Mouse (Mus musculus) v-Abl transformed pro-B cells (cell line): ENCODE results near the gene Mep1a.
"Not testable (repeated sequence)": the region's sequence is repeated elsewhere in the genome, so short reads cannot be mapped to it uniquely, and the experiment has no call there.

ENCODE experiments used
- in situ Hi-C, 2 experiments: fragments of 400-800 bp; cut with MboI; formaldehyde crosslinking; loops; one replicate each; pipeline ENCODE4 v1.15.1; 2025; ENCODE audit not compliant: unreplicated experiment in 2 of 2

The Mep1a gene

DNA sequence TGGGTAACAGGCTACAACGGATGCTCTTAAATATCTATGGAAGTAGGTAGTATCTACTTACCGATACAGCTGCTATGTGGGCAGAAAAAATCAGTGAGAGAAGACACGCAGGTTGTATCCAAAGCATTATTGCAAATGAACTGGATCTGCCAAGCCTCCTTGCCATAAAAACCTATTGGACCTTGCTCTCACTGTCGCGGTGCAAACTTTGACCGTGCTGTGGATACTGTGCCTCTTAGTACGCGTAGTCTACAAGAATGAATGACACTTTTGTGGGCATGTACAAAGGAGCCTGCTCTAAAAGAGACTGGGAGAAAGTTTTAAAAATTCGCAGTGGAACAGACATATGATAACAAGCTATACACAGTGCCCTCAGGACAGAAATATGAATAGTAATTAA, at the start of gene Mep1a:
Gene Mep1a (minus strand): TSS at position 221 of the 400 bp plus-strand sequence.
- in situ Hi-C loops, result no loop called here

DNA sequence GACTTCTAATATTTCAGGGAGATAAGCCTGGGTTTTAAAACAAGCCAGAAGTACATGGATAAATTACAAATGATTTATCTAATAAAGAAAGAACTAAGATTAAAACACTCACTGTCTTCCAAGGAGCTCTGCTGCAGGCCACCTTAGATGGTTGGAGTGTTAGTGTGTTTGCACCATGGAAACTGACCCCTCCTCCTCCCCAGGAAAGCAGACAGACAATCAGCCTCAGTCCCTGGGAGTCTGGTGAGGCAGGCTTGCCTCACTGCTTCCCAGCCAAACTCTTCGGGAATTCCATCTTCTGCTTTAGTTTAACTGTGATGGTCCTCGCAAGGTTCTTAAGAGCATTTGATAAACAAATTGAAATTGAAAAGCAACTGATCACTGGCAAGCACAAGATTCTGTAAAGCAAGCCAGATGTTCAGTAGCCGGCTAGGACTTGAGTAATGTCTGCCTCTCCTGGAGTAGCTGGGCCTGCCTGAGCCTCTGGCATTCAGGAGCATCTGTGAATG, 48.6 kb upstream of the Mep1a start:
- in situ Hi-C loops, result no loop called here

DNA sequence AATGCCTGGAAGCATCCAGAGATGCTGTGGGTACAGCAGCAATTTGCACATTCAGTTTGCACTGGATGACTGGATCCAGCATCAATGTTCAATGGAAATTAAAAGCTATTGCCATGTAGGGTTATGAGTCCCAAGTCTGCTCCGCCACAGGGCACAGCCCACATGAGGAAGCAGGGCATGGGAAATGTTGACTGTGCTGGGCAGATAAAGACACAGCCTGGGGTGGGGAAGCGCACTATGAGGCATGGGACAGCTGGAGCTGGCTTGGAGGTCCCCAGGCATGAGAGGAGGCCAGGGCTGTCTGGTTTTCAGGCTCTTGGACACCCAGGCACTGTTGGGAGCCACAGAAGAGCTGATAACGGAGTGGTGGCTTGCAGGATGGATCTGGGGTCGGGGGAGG, 41.4 kb upstream of the Mep1a start:
- in situ Hi-C loops, result no loop called here

DNA sequence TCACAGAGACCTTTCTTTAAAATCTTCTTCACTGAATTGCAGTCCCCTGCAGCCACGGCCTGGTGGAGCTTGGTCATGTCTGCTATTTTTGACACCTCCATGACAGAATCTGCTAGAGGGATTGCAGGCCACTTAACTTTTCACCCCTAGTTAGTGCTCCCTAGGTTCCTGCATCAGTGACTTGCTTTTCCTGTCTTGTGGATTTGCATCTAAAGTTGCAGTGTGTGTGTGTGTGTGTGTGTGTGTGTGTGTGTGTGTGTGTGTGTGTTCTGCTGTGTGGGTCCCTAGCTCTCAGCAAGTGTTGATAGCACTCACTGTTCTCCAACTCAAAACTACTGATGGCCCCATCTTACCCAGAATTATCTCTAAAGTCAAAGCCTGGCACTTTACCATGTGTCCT, 40.9 kb upstream of the Mep1a start, which contains the start of gene Ankrd66:
Gene Ankrd66 (minus strand): TSS at position 101 of the 400 bp plus-strand sequence.
- in situ Hi-C loops, result no loop called here

DNA sequence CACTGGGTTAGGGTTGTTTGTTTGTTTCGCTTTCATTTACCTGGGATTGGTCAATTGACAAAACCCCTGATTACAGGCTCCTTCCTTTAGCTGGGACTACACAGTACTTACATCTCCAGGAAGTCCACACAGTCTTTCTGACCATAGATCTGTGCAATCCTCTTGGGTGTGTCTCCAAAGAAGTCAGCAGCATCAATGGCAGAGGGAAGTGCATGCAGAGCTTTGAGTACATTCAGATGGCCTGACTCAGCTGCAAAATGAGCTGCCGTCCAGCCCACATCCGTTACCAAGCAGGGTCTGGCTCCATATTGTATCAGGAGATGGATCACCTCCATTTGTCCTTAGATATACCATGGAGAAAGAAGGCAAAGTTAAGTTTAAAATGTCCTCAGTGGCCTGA, 36.2 kb upstream of the Mep1a start:
- in situ Hi-C loops, result no loop called here

DNA sequence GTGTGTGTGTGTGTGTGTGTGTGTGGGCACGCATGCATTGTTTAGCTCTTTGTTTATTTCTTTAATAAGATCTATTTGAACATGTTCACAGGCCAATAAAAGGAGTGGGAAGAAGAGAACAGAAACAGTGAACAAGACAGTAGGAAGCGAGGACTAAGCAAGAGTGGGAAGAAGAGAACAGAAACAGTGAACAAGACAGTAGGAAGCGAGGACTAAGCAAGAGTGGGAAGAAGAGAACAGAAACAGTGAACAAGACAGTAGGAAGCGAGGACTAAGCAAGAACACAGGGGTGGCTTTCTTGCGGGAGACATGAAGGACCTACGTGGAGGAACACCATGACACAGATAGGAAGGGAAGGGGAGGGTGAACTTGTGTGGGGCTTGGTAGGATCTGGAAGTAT, 34.2 kb upstream of the Mep1a start:
- in situ Hi-C loops, result not testable (repeated sequence)

DNA sequence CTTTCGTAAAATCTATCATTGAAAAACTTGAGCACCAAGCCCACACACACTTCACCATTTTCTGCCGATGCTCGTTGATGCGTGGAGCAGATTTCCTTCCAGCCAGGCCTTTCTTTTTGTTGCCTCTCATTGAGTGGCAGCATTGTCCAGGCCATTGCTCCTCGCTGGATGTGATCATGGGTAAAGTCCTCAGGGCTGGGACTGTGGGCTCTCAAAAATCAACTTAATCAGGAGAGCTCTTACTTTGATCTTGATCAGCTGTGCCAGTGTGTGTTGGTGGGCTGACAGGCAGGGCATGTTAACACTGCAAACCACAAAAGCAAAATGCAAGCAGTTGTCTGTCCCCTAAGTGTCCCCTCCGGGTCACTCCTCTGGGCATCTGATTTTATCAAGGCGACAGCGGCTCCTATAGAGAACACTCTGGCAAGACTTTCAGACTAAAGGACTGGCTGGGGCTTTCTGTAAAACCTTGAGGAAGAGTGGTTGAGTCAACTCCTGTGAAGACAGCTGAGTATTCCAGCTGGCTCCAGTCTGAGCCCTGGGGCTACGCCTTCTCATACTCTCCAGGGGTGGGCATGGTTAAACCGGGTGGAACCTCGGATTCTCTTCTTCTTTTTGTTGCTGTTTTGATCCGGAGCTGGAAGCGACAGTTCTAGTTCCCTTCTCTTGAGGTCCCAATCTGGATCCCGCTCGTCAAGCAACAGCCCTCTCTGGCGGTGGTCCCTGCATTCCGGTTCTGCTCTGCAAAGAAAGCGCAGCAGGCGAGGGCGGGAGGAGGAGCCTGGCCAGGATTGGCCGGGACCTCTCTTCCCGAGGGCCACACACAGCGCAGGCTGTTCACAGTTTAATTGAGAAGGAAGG, 32.0 kb upstream of the Mep1a start:
- in situ Hi-C loops, result no loop called here

DNA sequence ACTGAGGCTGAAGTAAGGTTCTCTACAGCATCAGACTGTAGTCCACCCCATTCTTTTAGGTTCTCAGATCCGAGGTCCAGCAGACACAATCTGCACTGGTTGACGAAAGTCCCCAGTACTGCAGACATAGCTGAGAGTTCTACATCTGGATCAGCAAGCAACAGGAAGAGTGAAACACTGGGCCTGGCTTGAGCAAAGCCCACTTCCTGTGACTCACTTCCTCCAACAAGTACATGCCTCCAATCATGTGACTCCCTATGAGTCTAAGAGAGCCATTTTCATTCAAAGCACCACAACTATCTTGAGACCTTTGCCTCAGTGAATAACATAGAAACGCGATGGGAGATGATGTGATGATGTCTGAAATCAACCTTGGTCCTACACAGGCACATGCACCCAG, 28.6 kb upstream of the Mep1a start:
- in situ Hi-C loops, result no loop called here

DNA sequence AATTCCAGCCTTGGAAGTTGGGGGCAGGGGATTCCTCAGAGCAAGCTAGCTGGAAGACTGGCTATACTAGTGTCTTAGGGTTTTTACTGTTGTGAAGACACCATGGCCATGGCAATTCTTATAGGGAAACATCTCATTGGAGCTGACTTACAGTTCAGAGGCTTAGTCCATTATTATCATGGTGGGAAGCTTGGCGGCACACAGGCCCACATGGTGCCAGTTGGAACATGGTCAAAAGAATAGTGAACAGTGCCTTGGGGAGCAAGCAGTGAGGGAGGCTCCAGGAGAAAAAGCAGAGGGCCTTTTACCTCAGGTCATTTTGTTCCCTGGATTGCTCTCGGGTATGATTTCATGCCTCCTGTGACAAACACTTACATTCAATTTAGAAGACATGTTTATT, 27.9 kb upstream of the Mep1a start:
- in situ Hi-C loops, result no loop called here

DNA sequence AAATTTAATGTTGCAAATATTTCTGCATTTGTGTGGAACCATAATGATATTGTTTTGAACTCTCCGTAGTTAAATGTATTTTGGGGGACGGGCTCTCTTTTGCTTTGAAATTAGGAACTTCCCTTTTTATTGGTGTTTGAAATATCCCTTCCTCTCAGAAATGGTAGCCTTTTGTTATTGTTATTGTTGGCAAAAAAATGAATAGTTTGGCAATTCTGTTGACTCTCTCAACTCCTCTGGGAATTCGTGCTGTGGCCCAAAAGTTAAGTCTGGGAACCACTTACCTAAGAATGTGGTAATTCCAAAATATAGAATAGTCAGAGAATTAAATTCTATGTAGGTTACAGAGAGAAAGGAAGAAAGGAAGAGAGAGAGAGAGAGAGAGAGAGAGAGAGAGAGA, 17.6 kb upstream of the Mep1a start:
- in situ Hi-C loops, result no loop called here

DNA sequence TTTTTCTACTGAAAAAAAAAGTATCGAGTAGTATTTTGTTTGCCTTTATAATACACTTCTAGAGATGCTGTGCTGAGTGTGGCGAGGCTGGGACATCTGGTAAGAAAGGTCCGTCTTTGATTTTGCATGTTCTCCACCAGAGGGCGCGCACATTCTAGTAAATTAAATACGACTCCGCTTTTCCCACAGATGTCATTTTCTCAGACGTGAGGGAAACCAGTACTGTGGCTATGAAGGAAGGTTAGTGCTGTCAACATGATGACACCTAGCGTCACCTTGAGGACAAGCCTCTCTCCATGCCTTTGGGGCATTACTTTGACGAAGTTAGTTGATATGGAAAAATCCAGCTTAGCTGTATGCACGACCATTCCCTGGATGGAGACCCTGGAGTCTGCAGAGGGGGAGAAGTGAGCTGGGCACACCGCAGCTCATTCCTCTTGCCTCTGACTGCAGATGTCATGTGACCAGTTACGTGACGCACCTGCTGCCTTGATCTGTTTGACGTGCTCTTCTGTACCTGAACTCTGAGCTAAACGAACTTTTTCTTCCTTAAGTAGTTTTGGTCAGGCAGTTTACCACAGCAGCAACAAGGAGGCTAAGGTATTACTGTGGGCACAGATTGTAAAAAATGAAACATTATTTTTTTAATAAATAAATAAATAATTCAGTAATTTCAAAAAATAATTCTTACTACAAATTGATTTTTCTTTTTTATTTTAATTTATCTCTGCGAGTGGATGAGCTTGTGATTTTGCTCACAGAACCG, 16.2 kb upstream of the Mep1a start:
- in situ Hi-C loops, result loop anchor here in 1 of 2 experiments (5.0 kb wide), 1 partner anchor 88 kb away; no protein-coding TSS in a partner anchor

DNA sequence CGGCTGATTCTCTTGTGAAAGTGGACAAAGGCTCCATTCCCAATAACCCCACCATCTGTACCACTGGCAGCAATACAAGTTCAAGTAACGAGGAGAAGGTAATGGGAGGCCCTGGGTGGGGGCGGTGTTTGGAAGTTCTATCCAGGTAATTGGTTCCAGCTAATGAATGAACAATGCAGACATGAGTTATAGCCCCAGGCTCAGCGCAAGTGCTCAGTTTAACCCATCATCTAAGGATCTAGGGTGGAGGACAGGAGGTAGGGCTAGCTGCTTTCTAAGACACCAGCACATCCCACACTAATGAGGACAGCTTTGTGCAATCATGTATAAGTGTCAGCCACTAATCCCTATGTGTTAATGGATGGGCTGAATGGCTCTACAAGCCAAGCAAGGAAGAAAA, 8.2 kb upstream of the Mep1a start:
- in situ Hi-C loops, result no loop called here

DNA sequence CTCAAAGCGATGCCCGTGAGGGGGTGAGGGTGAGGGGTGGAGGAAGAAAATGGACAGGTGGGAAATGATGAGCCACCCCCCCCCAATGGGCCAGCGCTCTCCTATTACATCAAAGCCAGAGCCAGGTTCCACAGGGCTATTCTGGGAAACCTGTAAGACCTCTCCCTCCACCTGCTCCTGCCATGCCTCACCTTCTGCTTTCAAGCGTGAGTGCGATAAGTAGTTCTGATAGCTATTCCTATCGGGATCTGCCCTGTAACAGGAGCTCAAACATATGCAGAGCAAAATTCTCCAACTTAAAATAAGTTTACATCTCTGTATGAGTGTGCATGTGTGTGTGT, 2.0 kb upstream of the Mep1a start:
- in situ Hi-C loops, result no loop called here

DNA sequence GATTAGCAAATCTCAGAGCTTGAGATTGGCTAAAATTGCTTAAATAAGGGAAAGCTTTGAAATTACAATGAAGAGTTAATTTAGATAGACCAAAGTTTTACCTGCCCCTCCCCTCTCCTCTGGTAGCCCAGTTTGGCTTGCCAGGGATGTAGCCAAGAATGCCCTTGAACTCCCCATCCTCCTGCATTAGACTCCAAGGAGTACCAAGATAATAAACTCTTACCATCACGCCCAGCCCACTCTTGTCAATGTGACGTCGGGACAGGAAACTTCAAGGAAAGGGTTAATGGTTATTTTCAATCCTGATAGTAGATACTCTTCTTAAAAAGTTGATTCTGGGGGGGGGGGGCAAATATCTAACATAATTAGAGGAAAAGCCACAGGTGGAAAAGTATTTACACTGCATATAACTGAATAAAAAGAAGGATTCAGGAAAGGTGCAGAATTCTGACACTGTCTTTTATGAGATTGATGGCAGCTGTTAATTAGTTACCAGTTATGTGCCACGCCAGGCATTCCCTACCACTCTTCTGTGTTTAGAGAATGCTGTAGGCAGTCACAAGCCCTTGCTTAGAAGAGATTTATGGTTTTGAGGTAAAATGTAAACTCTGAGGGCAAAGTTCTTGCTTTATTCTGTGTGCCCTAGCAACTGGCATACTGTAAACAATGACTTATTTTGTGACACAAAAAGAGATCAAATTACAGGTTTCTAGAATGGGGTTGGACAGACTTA, 1.4 kb upstream of the Mep1a start:
- in situ Hi-C loops, result no loop called here

DNA sequence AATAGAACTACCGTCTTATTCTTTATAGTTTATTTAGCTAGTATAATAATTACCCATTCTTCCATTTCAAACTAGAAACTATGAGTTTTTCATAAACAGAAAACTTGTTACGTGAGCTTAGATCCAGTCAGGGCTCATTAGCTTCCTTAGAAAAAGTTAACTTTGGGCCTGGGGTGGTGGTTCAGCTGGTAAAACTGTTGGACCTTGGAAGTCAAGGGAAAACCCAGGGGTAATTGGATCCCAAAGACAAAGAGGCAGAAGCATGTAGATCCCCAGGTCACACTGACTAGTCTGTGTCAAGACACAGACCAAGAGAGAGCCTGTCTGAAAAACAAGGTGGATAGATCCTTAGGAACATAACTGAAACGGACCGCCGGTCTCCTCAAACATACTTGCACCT, 981 bp downstream of the Mep1a start:
- in situ Hi-C loops, result no loop called here

DNA sequence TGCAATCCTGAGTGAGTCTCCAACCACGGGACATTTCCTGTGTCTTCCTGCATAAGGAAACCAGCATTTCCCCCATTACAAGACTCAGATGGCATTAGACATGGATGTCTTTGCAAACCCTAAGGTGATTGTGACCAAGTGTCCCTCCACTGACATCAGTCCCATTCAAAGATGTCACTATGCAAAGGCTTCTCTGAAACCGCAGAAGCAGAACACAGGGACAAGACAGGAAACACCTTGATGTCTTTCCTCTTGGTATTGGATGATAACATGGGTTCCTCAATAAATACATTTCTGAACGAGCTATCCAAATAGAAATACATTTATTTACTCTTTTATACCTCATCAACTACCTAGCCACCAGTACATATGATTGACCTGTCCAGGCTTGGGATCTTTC, 1.4 kb downstream of the Mep1a start:
- in situ Hi-C loops, result no loop called here

DNA sequence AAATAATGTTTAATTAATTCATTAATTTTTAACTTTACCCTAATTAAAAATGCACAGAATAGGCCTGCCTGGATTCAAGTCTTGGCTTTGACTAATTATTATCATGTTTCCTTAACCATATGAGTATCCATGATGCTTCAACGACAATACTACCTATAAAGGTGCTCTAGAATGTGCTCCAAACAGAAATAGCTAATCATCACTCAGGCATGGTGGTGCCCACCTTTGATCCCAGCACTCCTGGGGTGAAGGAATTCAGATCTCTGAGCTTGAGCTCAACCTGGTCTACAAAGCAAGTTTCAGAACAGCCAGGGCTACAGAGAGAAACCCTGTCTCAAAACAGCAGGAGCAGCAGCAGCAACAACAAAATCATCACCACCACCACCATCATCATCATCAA, 2.1 kb downstream of the Mep1a start:
- in situ Hi-C loops, result no loop called here

DNA sequence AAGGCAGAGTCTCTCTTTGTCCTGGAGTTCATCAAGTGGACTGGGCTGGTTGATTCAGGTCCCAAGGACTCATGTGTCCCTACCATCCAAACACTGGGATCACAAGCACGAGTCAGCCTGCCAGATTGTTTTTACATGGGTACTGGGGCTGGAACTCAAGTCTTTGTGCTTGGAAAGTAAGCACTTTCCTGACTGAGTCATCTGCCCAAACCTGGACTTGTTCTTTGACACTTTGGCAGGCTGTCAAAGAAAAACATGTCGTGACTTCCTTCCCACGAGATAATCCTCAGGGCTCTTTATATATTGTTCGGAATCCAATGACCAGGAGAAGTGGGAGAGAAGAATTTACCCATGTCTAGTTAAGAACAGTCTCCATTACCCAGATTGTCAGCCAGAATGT, 5.1 kb downstream of the Mep1a start:
- in situ Hi-C loops, result no loop called here

DNA sequence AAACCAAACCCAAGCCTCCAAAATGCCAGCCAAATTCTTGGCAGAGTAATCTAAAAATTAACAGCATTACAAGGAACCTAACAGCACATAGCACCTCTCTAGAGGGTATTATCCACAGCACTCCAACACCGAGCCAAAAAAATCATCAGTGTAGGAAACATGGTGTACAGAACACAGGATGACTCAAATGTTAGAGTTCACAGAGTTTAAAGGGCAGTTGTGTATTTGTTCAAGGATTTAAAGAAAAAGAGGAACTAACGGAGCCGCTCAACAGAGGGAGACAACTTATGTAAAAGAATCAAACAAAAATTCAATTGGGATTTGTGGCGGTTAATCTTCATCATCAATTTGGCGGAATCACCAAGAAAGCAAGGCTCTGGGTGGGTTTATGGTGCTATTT, 7.1 kb downstream of the Mep1a start:
- in situ Hi-C loops, result no loop called here

DNA sequence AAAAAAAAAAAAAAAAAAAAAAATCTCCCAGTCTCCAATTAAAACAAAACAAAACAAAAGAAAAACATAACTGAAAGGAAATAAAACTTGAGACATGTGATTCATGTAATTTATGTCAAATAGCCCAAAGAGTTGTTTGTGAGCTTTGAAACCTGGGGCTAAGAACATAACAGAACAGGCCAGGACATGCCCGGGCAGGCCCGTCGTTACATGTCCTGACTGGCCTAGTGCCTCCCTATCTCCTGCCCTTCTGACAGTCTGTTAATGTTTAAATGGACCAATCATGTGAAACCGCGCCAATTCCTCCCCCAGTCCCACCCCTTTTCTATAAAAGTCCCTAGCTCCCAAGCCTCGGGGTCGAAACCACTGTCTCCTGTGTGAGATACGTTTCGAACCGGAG, 12.2 kb downstream of the Mep1a start:
- in situ Hi-C loops, result not testable (repeated sequence)
